Mouse (Mus musculus) heart, embryonic 10.5 days (tissue): ENCODE results near the gene Marcks. TPM values are rescaled to one million over a fixed set of nuclear protein-coding genes. Genes with fewer than 3 reads are reported as not detected.
"Not testable (repeated sequence)": the region's sequence is repeated elsewhere in the genome, so short reads cannot be mapped to it uniquely, and the experiment has no call there.

Experiments
- DNase-seq: peaks from one replicate; pipeline ENCODE4 v3.0.0-alpha.2; 2017; ENCODE audit warnings: low spot score
- H3K27ac ChIP-seq: fragments of 300-500 bp; sonication (generic); 2 replicates; pipeline ENCODE4 v1.5.1; 2016; ENCODE audit warnings: mild to moderate bottlenecking
- H3K27me3 ChIP-seq: fragments of 300-500 bp; sonication (generic); 2 replicates; pipeline ENCODE4 v1.6.1; 2016; ENCODE audit warnings: mild to moderate bottlenecking; ENCODE audit not compliant: poor library complexity, insufficient read depth, severe bottlenecking
- H3K36me3 ChIP-seq: fragments of 300-500 bp; sonication (generic); 2 replicates; pipeline ENCODE4 v1.6.1; 2016; ENCODE audit warnings: mild to moderate bottlenecking, moderate library complexity
- H3K4me1 ChIP-seq: fragments of 300-500 bp; sonication (generic); 2 replicates; pipeline ENCODE4 v1.6.1; 2016; ENCODE audit warnings: mild to moderate bottlenecking
- H3K4me3 ChIP-seq: fragments of 300-500 bp; sonication (generic); 2 replicates; pipeline ENCODE4 v1.5.1; 2016; ENCODE audit warnings: mild to moderate bottlenecking, moderate library complexity
- H3K9me3 ChIP-seq: fragments of 300-500 bp; sonication (generic); 2 replicates; pipeline ENCODE4 v1.6.1; 2016; ENCODE audit warnings: mild to moderate bottlenecking, moderate library complexity
- WGBS: fragments of 180-500 bp; shearing (Covaris S2); methylation state at CpG from one replicate; pipeline ENCODE4 v1.1.7; 2016; 5-methylcytosine and 5-hydroxymethylcytosine counted together
- polyA plus RNA-seq: library from polyadenylated mRNA; unstranded; fragments of >200 nt; fragmentation: Nextera tagmentation; extraction: Ambion mirVana; gene quantifications from 2 replicates; pipeline ENCODE4 v1.2.1, GENCODE M21; 2016

The Marcks gene
- polyA plus RNA-seq, 1 experiment from 2014 or later: 74.2 TPM

DNA sequence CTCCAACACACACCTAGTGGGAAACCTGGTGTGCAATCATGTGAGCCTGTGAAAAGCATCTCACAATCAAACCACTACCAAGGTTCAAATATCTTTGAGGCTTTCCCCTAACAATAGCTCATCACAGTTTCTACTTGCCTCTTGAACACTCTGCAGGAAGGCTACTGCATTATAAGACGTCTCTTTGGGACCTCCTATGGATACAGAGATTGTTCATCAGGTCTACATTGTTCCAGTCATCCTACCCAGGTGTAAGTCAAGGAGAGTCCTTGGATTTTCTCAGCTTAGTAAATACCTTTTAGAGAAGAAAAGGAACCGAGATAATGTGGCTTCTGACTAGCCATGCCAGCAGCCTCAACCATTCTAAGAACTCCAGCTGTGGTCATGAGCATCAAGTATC lies 23.4 kb downstream of the Marcks start:
- no peak for DNase-seq
- Histone ChIP-seq H3K4me3 (no peak overlapping the region), H3K27me3 (no peaks in the 10 kb centered on the region), H3K27ac (no peak overlapping the region), H3K36me3 (no peaks in the 10 kb centered on the region), H3K9me3 (no peaks in the 10 kb centered on the region), H3K4me1 (no peaks in the 10 kb centered on the region)
- 65% methylated on average over 2 of the region's 2 CpGs for WGBS

- no peaks in the 10 kb centered on the region for H3K27me3 ChIP-seq
- H3K27ac ChIP-seq: no peak overlapping the region
- no peaks in the 10 kb centered on the region for H3K9me3 ChIP-seq
- no peak for DNase-seq
- no peak overlapping the region for H3K4me3 ChIP-seq
- no peaks in the 10 kb centered on the region for H3K36me3 ChIP-seq
- 74% methylated on average over 4 of the region's 4 CpGs for WGBS
- no peaks in the 10 kb centered on the region for H3K4me1 ChIP-seq
These were observed 25.9 kb downstream of the Marcks start for GRCm38 (mm10) chr10:37112812-37113211.

DNA sequence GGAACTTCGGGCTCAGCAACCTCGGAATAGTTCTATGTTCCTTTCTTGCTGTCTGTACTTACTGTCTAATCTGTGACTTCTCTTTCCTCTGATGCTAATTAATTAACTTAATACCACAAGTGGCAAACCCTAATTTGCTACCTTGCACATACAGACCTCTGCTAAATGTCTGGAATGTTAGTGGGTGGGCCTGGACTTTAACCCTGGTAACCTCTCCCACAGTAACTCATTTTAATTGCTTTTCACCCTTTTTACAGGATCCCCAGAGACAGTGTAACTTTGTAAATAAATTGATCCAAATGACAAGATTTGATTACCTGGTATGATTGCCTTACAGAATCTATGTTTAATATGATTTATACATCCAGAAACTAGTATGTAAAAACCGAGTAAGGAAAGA lies 26.4 kb downstream of the Marcks start:
- WGBS: 82% methylated on average over 3 of the region's 3 CpGs
- H3K27ac ChIP-seq: no peak overlapping the region
- H3K4me1 ChIP-seq: no peaks in the 10 kb centered on the region
- H3K9me3 ChIP-seq: no peaks in the 10 kb centered on the region
- DNase-seq: no peak
- no peak overlapping the region for H3K4me3 ChIP-seq
- no peaks in the 10 kb centered on the region for H3K36me3 ChIP-seq
- no peaks in the 10 kb centered on the region for H3K27me3 ChIP-seq

- H3K36me3 ChIP-seq: no peaks in the 10 kb centered on the region
- H3K27me3 ChIP-seq: no peaks in the 10 kb centered on the region
- no peaks in the 10 kb centered on the region for H3K9me3 ChIP-seq
- no peak for DNase-seq
- WGBS: 81% methylated on average over 2 of the region's 2 CpGs
- H3K4me1 ChIP-seq: no peaks in the 10 kb centered on the region
- no peak overlapping the region for H3K4me3 ChIP-seq
- no peak overlapping the region for H3K27ac ChIP-seq
These were observed 27.3 kb downstream of the Marcks start for GRCm38 (mm10) chr10:37111432-37111831.

- no peaks in the 10 kb centered on the region for H3K9me3 ChIP-seq
- WGBS: 63% methylated on average over 4 of the region's 4 CpGs
- H3K4me1 ChIP-seq: no peaks in the 10 kb centered on the region
- H3K36me3 ChIP-seq: no peaks in the 10 kb centered on the region
- no peak overlapping the region for H3K27ac ChIP-seq
- DNase-seq: no peak
- no peak overlapping the region for H3K4me3 ChIP-seq
- no peaks in the 10 kb centered on the region for H3K27me3 ChIP-seq
These were observed 31.7 kb downstream of the Marcks start for GRCm38 (mm10) chr10:37106871-37107627.

DNA sequence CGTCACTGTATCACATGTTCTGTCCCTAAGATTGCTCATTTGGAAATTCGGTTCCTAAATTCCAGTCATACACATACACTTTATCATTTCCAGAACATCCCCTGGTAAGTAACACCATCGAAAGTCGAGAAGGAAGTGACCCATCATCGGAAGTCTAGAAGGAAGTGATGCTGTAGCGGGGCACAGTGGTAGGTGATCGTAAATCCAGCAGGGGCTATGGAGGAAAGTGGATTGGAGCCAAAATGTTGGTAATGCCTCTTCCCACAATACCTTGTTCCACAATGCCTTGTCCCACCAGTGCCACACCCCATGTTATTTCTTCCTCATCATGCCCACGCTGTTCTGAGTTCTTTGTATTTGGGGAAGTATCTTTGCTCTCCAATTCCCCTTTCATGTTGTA lies 32.4 kb downstream of the Marcks start:
- H3K9me3 ChIP-seq: no peaks in the 10 kb centered on the region
- DNase-seq: no peak
- H3K4me1 ChIP-seq: no peaks in the 10 kb centered on the region
- H3K27ac ChIP-seq: no peak overlapping the region
- H3K36me3 ChIP-seq: no peaks in the 10 kb centered on the region
- H3K4me3 ChIP-seq: no peak overlapping the region
- WGBS: 92% methylated on average over 8 of the region's 8 CpGs
- no peaks in the 10 kb centered on the region for H3K27me3 ChIP-seq

- DNase-seq: no peak
- H3K27ac ChIP-seq: no peak overlapping the region
- 0 out of 2 replicates have a peak, but pooled peaks cover 3% of the 10 kb centered on the region for H3K9me3 ChIP-seq
- no peaks in the 10 kb centered on the region for H3K27me3 ChIP-seq
- H3K4me3 ChIP-seq: no peak overlapping the region
- H3K36me3 ChIP-seq: no peaks in the 10 kb centered on the region
- no peaks in the 10 kb centered on the region for H3K4me1 ChIP-seq
- 75% methylated on average over 4 of the region's 4 CpGs for WGBS
These were observed 36.3 kb downstream of the Marcks start for GRCm38 (mm10) chr10:37102227-37103080.

- H3K4me1 ChIP-seq: no peaks in the 10 kb centered on the region
- no peak for DNase-seq
- H3K36me3 ChIP-seq: no peaks in the 10 kb centered on the region
- H3K27me3 ChIP-seq: no peaks in the 10 kb centered on the region
- H3K4me3 ChIP-seq: no peak overlapping the region
- 0 out of 2 replicates have a peak, but pooled peaks cover 3% of the 10 kb centered on the region for H3K9me3 ChIP-seq
- H3K27ac ChIP-seq: no peak overlapping the region
- WGBS: 74% methylated on average over 2 of the region's 2 CpGs
These were observed 37.0 kb downstream of the Marcks start for GRCm38 (mm10) chr10:37101733-37102132.

- no peak overlapping the region for H3K27ac ChIP-seq
- 73% methylated on average over 3 of the region's 3 CpGs for WGBS
- H3K9me3 ChIP-seq: 0 out of 2 replicates have a peak, but pooled peaks cover 3% of the 10 kb centered on the region
- H3K36me3 ChIP-seq: no peaks in the 10 kb centered on the region
- H3K4me1 ChIP-seq: peaks cover 8% of the 10 kb centered on the region; the same call in 1 of the 2 replicates
- H3K27me3 ChIP-seq: no peaks in the 10 kb centered on the region
- DNase-seq: no peak
- no peak overlapping the region for H3K4me3 ChIP-seq
These were observed 42.2 kb downstream of the Marcks start for GRCm38 (mm10) chr10:37096529-37096928.

DNA sequence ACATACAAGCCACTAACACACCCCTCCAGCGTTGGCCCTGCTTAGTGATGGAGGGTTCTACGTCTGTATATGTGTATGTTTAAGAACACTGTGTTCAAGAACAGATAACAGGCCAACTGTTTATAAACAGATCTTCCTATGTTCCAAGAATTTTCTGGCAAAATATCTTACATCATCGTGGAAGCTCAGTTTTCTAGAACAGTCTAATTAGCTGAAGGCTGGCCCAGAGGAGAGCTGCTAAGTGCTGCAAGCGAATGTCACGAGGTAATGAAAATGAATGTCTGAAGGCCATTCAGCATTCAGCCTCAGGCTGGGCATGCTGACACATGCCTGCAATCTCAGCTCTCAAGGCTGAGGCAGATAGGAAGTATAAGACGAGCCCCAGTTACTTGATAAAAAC lies 42.9 kb downstream of the Marcks start:
- Histone ChIP-seq H3K27ac (no peak overlapping the region), H3K27me3 (no peaks in the 10 kb centered on the region), H3K4me1 (peaks cover 8% of the 10 kb centered on the region; the same call in 1 of the 2 replicates), H3K4me3 (no peak overlapping the region), H3K36me3 (no peaks in the 10 kb centered on the region), H3K9me3 (0 out of 2 replicates have a peak, but pooled peaks cover 3% of the 10 kb centered on the region)
- DNase-seq: no peak
- WGBS: 39% methylated on average over 6 of the region's 6 CpGs

DNA sequence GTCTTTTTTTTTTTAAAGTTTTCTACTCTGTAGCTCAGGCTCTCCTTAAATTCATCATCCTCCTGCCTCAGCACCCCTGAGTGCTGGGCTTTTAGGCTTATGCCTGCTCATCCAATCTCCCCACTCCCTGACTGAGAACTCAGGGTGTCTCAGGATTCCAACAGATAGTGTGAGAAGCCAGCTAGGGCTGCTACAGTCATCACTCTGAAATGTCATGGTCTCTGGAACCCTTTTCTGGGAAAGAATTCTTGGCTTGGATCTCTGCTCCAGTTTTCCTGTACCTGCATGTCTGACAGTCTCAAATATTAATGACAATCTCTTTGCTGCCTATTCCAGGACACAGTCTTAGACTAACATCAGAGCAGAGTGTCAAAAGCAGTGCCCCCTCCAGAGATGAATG lies 45.4 kb downstream of the Marcks start:
- Histone ChIP-seq H3K36me3 (no peaks in the 10 kb centered on the region), H3K4me1 (peaks cover 8% of the 10 kb centered on the region; the same call in 1 of the 2 replicates), H3K27ac (no peak overlapping the region), H3K9me3 (no peaks in the 10 kb centered on the region), H3K4me3 (no peak overlapping the region), H3K27me3 (no peaks in the 10 kb centered on the region)
- DNase-seq: no peak

- no peak for DNase-seq
- no peak overlapping the region for H3K27ac ChIP-seq
- no peaks in the 10 kb centered on the region for H3K36me3 ChIP-seq
- 75% methylated on average over 3 of the region's 3 CpGs for WGBS
- no peak overlapping the region for H3K4me3 ChIP-seq
- no peaks in the 10 kb centered on the region for H3K9me3 ChIP-seq
- H3K4me1 ChIP-seq: no peaks in the 10 kb centered on the region
- no peaks in the 10 kb centered on the region for H3K27me3 ChIP-seq
These were observed 48.3 kb downstream of the Marcks start for GRCm38 (mm10) chr10:37090411-37090810.

GRCm38 (mm10) chr10:37084071-37084470 lies 54.6 kb downstream of the Marcks start:
- H3K4me3 ChIP-seq, H3K9me3 ChIP-seq, H3K27me3 ChIP-seq, H3K36me3 ChIP-seq, DNase-seq, H3K4me1 ChIP-seq, H3K27ac ChIP-seq: not testable (repeated sequence)
- 71% methylated on average over 2 of the region's 2 CpGs for WGBS
